Mouse (Mus musculus): ENCODE results near the gene Pim3. TPM values are rescaled to one million over a fixed set of nuclear protein-coding genes. Genes with fewer than 3 reads are reported as not detected.
A peak's percentile ranks its signal among the peaks of the same experiment; 100 is the strongest.

The Pim3 gene
- polyA plus RNA-seq, 1 experiment from 2014 or later: 34.5 TPM

GRCm38 (mm10) chr15:88821403-88821802 is 40.6 kb upstream of the Pim3 start:
- ATAC-seq (replicated peaks; ENCODE audit: insufficient number of reproducible peaks, low FRiP score, low TSS enrichment, low read depth): no peak
- Histone ChIP-seq H3K4me1 (ENCODE audit: control insufficient read depth, insufficient read depth, low read length) (no peaks in the 10 kb centered on the region), H3K9ac (replicated peaks; ENCODE audit: low read length) (no peak overlapping the region), H3K27me3 (ENCODE audit: control insufficient read depth, insufficient read depth, low read length) (no peaks in the 10 kb centered on the region), H3K4me3 (ENCODE audit: low read depth, low read length) (no peak overlapping the region), H3K9me3 (replicated peaks; ENCODE audit: control insufficient read depth, low read length) (no peaks in the 10 kb centered on the region), H3K27ac (replicated peaks; ENCODE audit: low read depth, low read length) (no peak overlapping the region), H3K4me2 (ENCODE audit: low read depth, low read length) (no peak overlapping the region), H3K36me3 (replicated peaks; ENCODE audit: control insufficient read depth, insufficient read depth, low read depth, low read length) (peaks cover 4% of the 10 kb centered on the region)
- no peak for DNase-seq (ENCODE audit: low spot score)
- 84% methylated on average over 7 of the region's 7 CpGs for WGBS

GRCm38 (mm10) chr15:88822513-88822912 is 39.5 kb upstream of the Pim3 start:
- DNase-seq (ENCODE audit: low spot score): no peak
- H3K36me3 ChIP-seq (replicated peaks; ENCODE audit: control insufficient read depth, insufficient read depth, low read depth, low read length): peaks cover 4% of the 10 kb centered on the region
- WGBS: 94% methylated on average over 7 of the region's 7 CpGs

GRCm38 (mm10) chr15:88823376-88823775 is 38.6 kb upstream of the Pim3 start:
- WGBS: 87% methylated on average over 5 of the region's 5 CpGs
- Histone ChIP-seq H3K4me1 (ENCODE audit: control insufficient read depth, insufficient read depth, low read length) (no peaks in the 10 kb centered on the region; the same call in 1 of the 2 replicates), H3K4me2 (ENCODE audit: low read depth, low read length) (no peak overlapping the region; the same call in 1 of the 2 replicates), H3K27me3 (ENCODE audit: control insufficient read depth, insufficient read depth, low read length) (no peaks in the 10 kb centered on the region), H3K36me3 (replicated peaks; ENCODE audit: control insufficient read depth, insufficient read depth, low read depth, low read length) (peaks cover 4% of the 10 kb centered on the region), H3K9ac (replicated peaks; ENCODE audit: low read length) (no peak overlapping the region), H3K27ac (replicated peaks; ENCODE audit: low read depth, low read length) (no peak overlapping the region), H3K9me3 (replicated peaks; ENCODE audit: control insufficient read depth, low read length) (no peaks in the 10 kb centered on the region), H3K4me3 (ENCODE audit: low read depth, low read length) (no peak overlapping the region)
- DNase-seq (ENCODE audit: low spot score) (no peak), ATAC-seq (replicated peaks; ENCODE audit: insufficient number of reproducible peaks, low FRiP score, low TSS enrichment, low read depth) (no peak)

More at GRCm38 (mm10) chr15:88822513-88822912, 39.5 kb upstream of the Pim3 start:
- Histone ChIP-seq H3K9ac (replicated peaks; ENCODE audit: low read length) (no peak overlapping the region), H3K4me3 (ENCODE audit: low read depth, low read length) (no peak overlapping the region), H3K4me2 (ENCODE audit: low read depth, low read length) (no peak overlapping the region), H3K27me3 (ENCODE audit: control insufficient read depth, insufficient read depth, low read length) (no peaks in the 10 kb centered on the region), H3K4me1 (ENCODE audit: control insufficient read depth, insufficient read depth, low read length) (no peaks in the 10 kb centered on the region), H3K27ac (replicated peaks; ENCODE audit: low read depth, low read length) (no peak overlapping the region), H3K9me3 (replicated peaks; ENCODE audit: control insufficient read depth, low read length) (no peaks in the 10 kb centered on the region)
- ATAC-seq (replicated peaks; ENCODE audit: insufficient number of reproducible peaks, low FRiP score, low TSS enrichment, low read depth): no peak

- Histone ChIP-seq H3K4me3 (ENCODE audit: low read depth, low read length) (no peak overlapping the region), H3K9me3 (replicated peaks; ENCODE audit: control insufficient read depth, low read length) (no peaks in the 10 kb centered on the region), H3K9ac (replicated peaks; ENCODE audit: low read length) (no peak overlapping the region), H3K27me3 (ENCODE audit: control insufficient read depth, insufficient read depth, low read length) (no peaks in the 10 kb centered on the region), H3K4me1 (ENCODE audit: control insufficient read depth, insufficient read depth, low read length) (no peaks in the 10 kb centered on the region; the same call in 1 of the 2 replicates), H3K36me3 (replicated peaks; ENCODE audit: control insufficient read depth, insufficient read depth, low read depth, low read length) (peaks cover 4% of the 10 kb centered on the region), H3K27ac (replicated peaks; ENCODE audit: low read depth, low read length) (no peak overlapping the region), H3K4me2 (ENCODE audit: low read depth, low read length) (no peak overlapping the region)
- 91% methylated on average over 6 of the region's 6 CpGs for WGBS
- DNase-seq (ENCODE audit: low spot score) (no peak), ATAC-seq (replicated peaks; ENCODE audit: insufficient number of reproducible peaks, low FRiP score, low TSS enrichment, low read depth) (no peak)
Measured at GRCm38 (mm10) chr15:88827466-88827865, 34.5 kb upstream of the Pim3 start.

- no peak overlapping the region for H3K27ac ChIP-seq (replicated peaks; ENCODE audit: low read depth, low read length)
- no peak overlapping the region for H3K4me3 ChIP-seq (ENCODE audit: low read depth, low read length)
- 20% methylated on average over 9 of the region's 9 CpGs for WGBS
- H3K4me1 ChIP-seq (ENCODE audit: control insufficient read depth, insufficient read depth, low read length): no peaks in the 10 kb centered on the region; the same call in 1 of the 2 replicates
- ATAC-seq (replicated peaks; ENCODE audit: insufficient number of reproducible peaks, low FRiP score, low TSS enrichment, low read depth) (peak; percentile 27; the same call in 1 of the 2 replicates), DNase-seq (ENCODE audit: low spot score) (peak; percentile 65)
- no peak overlapping the region for H3K9ac ChIP-seq (replicated peaks; ENCODE audit: low read length)
- H3K36me3 ChIP-seq (replicated peaks; ENCODE audit: control insufficient read depth, insufficient read depth, low read depth, low read length): peaks cover 4% of the 10 kb centered on the region
- H3K9me3 ChIP-seq (replicated peaks; ENCODE audit: control insufficient read depth, low read length): no peaks in the 10 kb centered on the region
- H3K27me3 ChIP-seq (ENCODE audit: control insufficient read depth, insufficient read depth, low read length): no peaks in the 10 kb centered on the region
- H3K4me2 ChIP-seq (ENCODE audit: low read depth, low read length): no peak overlapping the region
Measured at GRCm38 (mm10) chr15:88827991-88828799, 33.8 kb upstream of the Pim3 start.

- Histone ChIP-seq H3K9me3 (replicated peaks; ENCODE audit: control insufficient read depth, low read length) (no peaks in the 10 kb centered on the region), H3K36me3 (replicated peaks; ENCODE audit: control insufficient read depth, insufficient read depth, low read depth, low read length) (peaks cover 3% of the 10 kb centered on the region; the same call in 1 of the 2 replicates), H3K4me1 (ENCODE audit: control insufficient read depth, insufficient read depth, low read length) (no peaks in the 10 kb centered on the region; the same call in 1 of the 2 replicates), H3K27me3 (ENCODE audit: control insufficient read depth, insufficient read depth, low read length) (no peaks in the 10 kb centered on the region), H3K9ac (replicated peaks; ENCODE audit: low read length) (no peak overlapping the region), H3K4me3 (ENCODE audit: low read depth, low read length) (no peak overlapping the region), H3K4me2 (ENCODE audit: low read depth, low read length) (no peak overlapping the region), H3K27ac (replicated peaks; ENCODE audit: low read depth, low read length) (no peak overlapping the region)
- peak; percentile 91 for DNase-seq (ENCODE audit: low spot score)
- ATAC-seq (replicated peaks; ENCODE audit: insufficient number of reproducible peaks, low FRiP score, low TSS enrichment, low read depth): peak; percentile 85
- WGBS: 54% methylated on average over 17 of the region's 17 CpGs
Measured at GRCm38 (mm10) chr15:88828800-88829705, 32.9 kb upstream of the Pim3 start.

- Histone ChIP-seq H3K4me2 (ENCODE audit: low read depth, low read length) (no peak overlapping the region), H3K9me3 (replicated peaks; ENCODE audit: control insufficient read depth, low read length) (no peaks in the 10 kb centered on the region), H3K27me3 (ENCODE audit: control insufficient read depth, insufficient read depth, low read length) (no peaks in the 10 kb centered on the region), H3K4me3 (ENCODE audit: low read depth, low read length) (no peak overlapping the region), H3K27ac (replicated peaks; ENCODE audit: low read depth, low read length) (no peak overlapping the region), H3K4me1 (ENCODE audit: control insufficient read depth, insufficient read depth, low read length) (no peaks in the 10 kb centered on the region; the same call in 1 of the 2 replicates), H3K9ac (replicated peaks; ENCODE audit: low read length) (no peak overlapping the region), H3K36me3 (replicated peaks; ENCODE audit: control insufficient read depth, insufficient read depth, low read depth, low read length) (no peaks in the 10 kb centered on the region)
- 76% methylated on average over 6 of the region's 6 CpGs for WGBS
- no peak for ATAC-seq (replicated peaks; ENCODE audit: insufficient number of reproducible peaks, low FRiP score, low TSS enrichment, low read depth)
- no peak for DNase-seq (ENCODE audit: low spot score)
Measured at GRCm38 (mm10) chr15:88829791-88830440, 32.1 kb upstream of the Pim3 start.

Data from embryonic facial prominence, embryonic 11.5 days (tissue).